Mouse (Mus musculus) bone marrow, adult 2 months (tissue): ENCODE data around the gene Prdx5.

ENCODE experiments used
- CTCF ChIP-seq: fragments of 200-500 bp; IDR thresholded peaks from 2 replicates; pipeline ENCODE4 v1.5.1; 2011; ENCODE audit warnings: low read length, control low read depth; ENCODE audit not compliant: control insufficient read depth, insufficient read depth
- POLR2A ChIP-seq: fragments of 200-500 bp; IDR thresholded peaks from 2 replicates; pipeline ENCODE4 v1.6.1; 2011; ENCODE audit warnings: low read depth, mild to moderate bottlenecking, control low read depth, low read length, borderline replicate concordance; ENCODE audit not compliant: control insufficient read depth

- no peak for TF ChIP-seq POLR2A
- no peak for TF ChIP-seq CTCF
These were observed 5.4 kb upstream of the Prdx5 start for GRCm38 (mm10) chr19:6915276-6915675.
